Mouse (Mus musculus) C2C12 (cell line): ENCODE measurements around the gene Wdfy1. TPM values are rescaled to one million over a fixed set of nuclear protein-coding genes. Genes with fewer than 3 reads are reported as not detected.

ENCODE experiments used
- H3K27me3 ChIP-seq: one replicate; pipeline ENCODE4 v1.6.1; 2011; ENCODE audit not compliant: control insufficient read depth, insufficient read depth, insufficient read length
- H3K36me3 ChIP-seq: one replicate; pipeline ENCODE4 v1.6.1; 2011; ENCODE audit not compliant: control insufficient read depth, insufficient read depth
- H3K4me3 ChIP-seq: one replicate; pipeline ENCODE4 v1.5.1; 2011; ENCODE audit warnings: mild to moderate bottlenecking, control low read depth; ENCODE audit not compliant: poor library complexity, insufficient read depth, severe bottlenecking
- H3K79me2 ChIP-seq: one replicate; pipeline ENCODE4 v1.6.1; 2011; ENCODE audit not compliant: control insufficient read depth, insufficient read depth
- H3K79me3 ChIP-seq: one replicate; pipeline ENCODE4 v1.6.1; 2011; ENCODE audit warnings: low read depth, control low read depth
- H3ac ChIP-seq: one replicate; pipeline ENCODE3; 2011; ENCODE audit warnings: low read depth; ENCODE audit not compliant: control insufficient read depth, insufficient read length
- CEBPB ChIP-seq: IDR thresholded peaks from one replicate; pipeline ENCODE4 v1.6.1; 2011; ENCODE audit warnings: low read depth, mild to moderate bottlenecking, control low read depth, moderate library complexity
- CTCF ChIP-seq: IDR thresholded peaks from one replicate; pipeline ENCODE4 v1.5.1; 2011; ENCODE audit not compliant: control insufficient read depth, insufficient read depth, insufficient read length
- FOSL1 ChIP-seq: IDR thresholded peaks from one replicate; pipeline ENCODE4 v1.8.0; 2011; ENCODE audit warnings: mild to moderate bottlenecking, low read length; ENCODE audit not compliant: poor library complexity, insufficient read depth, severe bottlenecking
- MAX ChIP-seq: IDR thresholded peaks from one replicate; pipeline ENCODE4 v1.6.1; 2011; ENCODE audit warnings: mild to moderate bottlenecking, control low read depth
- MYOD1 ChIP-seq: IDR thresholded peaks from one replicate; pipeline ENCODE4 v1.6.1; 2011; ENCODE audit warnings: low read depth; ENCODE audit not compliant: control insufficient read depth, insufficient read length
- MYOG ChIP-seq: IDR thresholded peaks from one replicate; pipeline ENCODE4 v1.6.1; 2011; ENCODE audit not compliant: control insufficient read depth, insufficient read length; ENCODE audit errors: extremely low read depth
- USF1 ChIP-seq: IDR thresholded peaks from one replicate; pipeline ENCODE4 v1.6.1; 2011; ENCODE audit warnings: low read depth, mild to moderate bottlenecking, control low read depth, moderate library complexity
- polyA plus RNA-seq: library from polyadenylated mRNA; unstranded; fragments of >200 nt; fragmentation: generic; extraction: Trizol; gene quantifications from one replicate; pipeline ENCODE4 v1.2.1, GENCODE M21; 2012; ENCODE audit warnings: missing spikeins

Wdfy1 gene
- polyA plus RNA-seq, 1 experiment = 22.7 TPM

DNA sequence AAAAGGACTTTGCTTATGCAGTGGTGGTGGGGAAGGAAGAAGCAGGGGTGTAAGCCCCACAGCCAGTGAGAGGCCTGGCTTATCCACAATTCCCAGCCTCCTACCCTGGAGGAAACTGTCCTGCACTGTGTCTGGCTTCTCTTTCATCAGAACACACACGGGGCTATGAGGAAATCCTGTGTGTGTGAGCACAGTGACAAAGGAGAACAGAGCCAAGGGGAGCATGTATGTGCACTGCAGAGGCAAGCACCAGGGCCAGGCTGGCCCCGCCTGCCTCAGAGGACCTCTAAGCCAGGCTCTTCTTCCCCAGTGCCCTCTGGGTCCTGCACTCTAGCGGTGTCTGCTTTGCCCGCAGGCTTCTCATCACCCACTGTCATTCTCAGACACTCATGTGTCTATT lies 34.9 kb downstream of the Wdfy1 start:
- Histone ChIP-seq H3ac (no peak overlapping the region), H3K36me3 (peaks cover 6% of the 10 kb centered on the region), H3K27me3 (no peaks in the 10 kb centered on the region), H3K79me3 (no peaks in the 10 kb centered on the region), H3K79me2 (peaks cover 9% of the 10 kb centered on the region), H3K4me3 (no peak overlapping the region)
- TF ChIP-seq MYOG = no peak
- TF ChIP-seq CEBPB = no peak
- no peak for TF ChIP-seq CTCF
- no peak for TF ChIP-seq MYOD1
- no peak for TF ChIP-seq FOSL1
- TF ChIP-seq USF1 = no peak
- TF ChIP-seq MAX = no peak

DNA sequence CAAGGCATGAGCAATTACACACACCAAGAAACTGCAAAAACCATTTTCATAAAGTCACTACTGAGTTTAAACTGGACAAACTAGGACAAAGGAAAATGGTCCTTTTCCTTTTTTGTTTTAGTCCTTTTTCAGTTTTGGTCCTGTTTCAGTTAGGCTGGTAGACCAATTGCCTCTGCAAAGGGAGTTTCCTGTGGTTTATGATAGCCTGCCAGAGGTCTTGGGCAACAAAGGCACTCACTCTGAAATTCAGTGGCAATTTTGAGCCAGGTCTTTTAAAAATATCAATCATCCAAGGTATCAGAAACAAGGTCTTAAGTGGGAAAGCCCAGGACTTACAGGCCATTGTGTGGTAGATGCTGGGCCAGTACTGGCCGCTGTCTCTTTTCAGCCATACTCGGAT lies 36.2 kb downstream of the Wdfy1 start:
- Histone ChIP-seq H3K4me3 (no peak overlapping the region), H3K79me3 (no peaks in the 10 kb centered on the region), H3K36me3 (peaks cover 6% of the 10 kb centered on the region), H3K79me2 (peaks cover 9% of the 10 kb centered on the region), H3ac (no peak overlapping the region), H3K27me3 (no peaks in the 10 kb centered on the region)
- TF ChIP-seq CEBPB (no peak), CTCF (no peak), MYOD1 (no peak), MAX (no peak), FOSL1 (no peak), MYOG (no peak), USF1 (no peak)

DNA sequence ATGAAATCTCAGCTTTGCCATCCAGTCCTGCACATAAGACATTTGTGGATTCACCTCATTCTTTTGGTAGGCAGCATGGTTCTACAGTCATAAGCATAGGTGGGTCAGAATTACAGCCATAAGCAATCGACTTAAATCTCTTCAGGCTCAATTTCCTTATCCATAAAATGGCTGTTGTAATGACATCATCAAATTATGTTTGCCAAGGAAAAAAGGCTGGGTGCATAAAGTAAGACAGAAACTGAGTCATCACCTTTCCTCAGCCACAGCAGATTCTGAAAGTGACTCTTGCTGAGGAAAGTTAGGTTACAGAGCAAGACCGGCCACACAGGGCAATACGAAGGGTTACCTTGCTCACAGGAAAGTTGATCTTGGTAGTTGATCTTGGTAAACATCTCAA lies 39.5 kb downstream of the Wdfy1 start:
- no peaks in the 10 kb centered on the region for H3K79me3 ChIP-seq
- no peaks in the 10 kb centered on the region for H3K27me3 ChIP-seq
- TF ChIP-seq USF1 (no peak), MYOG (no peak), MYOD1 (no peak), CTCF (no peak), MAX (no peak), CEBPB (no peak)
- no peak overlapping the region for H3ac ChIP-seq
- no peaks in the 10 kb centered on the region for H3K79me2 ChIP-seq
- no peak overlapping the region for H3K4me3 ChIP-seq
- peaks cover 6% of the 10 kb centered on the region for H3K36me3 ChIP-seq

DNA sequence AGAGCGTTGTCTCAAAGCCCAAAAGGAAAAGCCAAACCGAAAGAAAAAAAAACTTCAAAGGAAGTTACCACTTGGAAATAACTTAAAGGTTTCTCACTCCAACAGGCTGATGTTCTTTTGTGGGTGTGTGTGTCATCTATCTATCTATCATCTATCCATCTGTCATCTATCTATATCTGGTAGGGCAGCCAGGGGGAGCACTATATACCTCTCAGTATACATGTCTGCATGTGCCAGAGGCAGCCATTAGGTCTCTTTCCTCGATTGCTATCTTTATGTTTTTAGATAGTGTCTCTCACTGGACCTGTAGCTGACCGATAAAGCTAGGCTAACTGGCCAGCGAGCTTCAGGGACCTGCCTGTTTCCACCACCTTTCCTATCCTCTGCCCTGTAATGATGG lies 41.1 kb downstream of the Wdfy1 start:
- Histone ChIP-seq H3K36me3 (peaks cover 6% of the 10 kb centered on the region), H3ac (no peak overlapping the region), H3K79me2 (no peaks in the 10 kb centered on the region), H3K79me3 (no peaks in the 10 kb centered on the region), H3K4me3 (no peak overlapping the region), H3K27me3 (no peaks in the 10 kb centered on the region)
- no peak for TF ChIP-seq MAX
- no peak for TF ChIP-seq FOSL1
- no peak for TF ChIP-seq CEBPB
- TF ChIP-seq USF1 = no peak
- TF ChIP-seq MYOG = no peak
- TF ChIP-seq MYOD1 = no peak
- no peak for TF ChIP-seq CTCF

DNA sequence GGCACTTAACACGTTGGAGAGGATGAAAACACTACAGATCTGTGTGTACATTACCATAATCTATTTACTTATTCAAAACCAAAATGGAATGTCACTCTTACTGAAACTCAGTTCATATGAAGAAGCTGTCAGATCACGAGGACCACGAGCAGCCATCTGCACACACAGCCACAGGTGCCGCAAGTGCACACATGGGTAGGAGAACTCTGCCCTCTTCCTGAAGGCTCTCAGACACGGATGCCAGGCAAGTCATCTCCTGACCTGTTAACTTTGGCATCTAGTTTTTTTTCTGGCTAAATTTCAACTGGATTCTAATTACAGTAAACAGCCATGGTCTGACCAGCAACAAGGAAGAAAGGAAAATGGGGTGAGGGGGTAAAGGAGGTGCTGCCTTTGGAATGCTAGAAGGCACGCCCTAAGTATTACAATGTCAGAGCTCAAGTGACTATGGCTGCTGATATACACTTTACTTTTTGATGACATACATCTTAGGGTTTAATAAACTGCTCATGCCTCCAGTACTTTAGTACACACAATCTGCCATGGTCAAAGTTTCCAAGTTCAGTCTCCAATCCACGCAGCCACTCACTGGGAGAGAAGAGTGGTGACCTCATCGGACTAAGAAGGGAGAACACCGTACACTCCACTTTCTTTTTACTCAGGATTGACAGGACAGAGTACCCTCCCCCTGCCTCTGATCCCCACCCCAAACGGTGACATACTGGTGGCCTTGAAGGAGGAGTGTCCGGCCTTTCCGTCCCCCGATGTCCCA lies 61.6 kb downstream of the Wdfy1 start:
- Histone ChIP-seq H3K4me3 (no peak overlapping the region), H3K27me3 (no peaks in the 10 kb centered on the region), H3K79me3 (no peaks in the 10 kb centered on the region), H3K79me2 (no peaks in the 10 kb centered on the region), H3K36me3 (no peaks in the 10 kb centered on the region), H3ac (no peak overlapping the region)
- TF ChIP-seq FOSL1 (no peak), CTCF (no peak), MYOD1 (no peak), CEBPB (no peak), USF1 (no peak), MYOG (no peak), MAX (no peak)
